Mouse (Mus musculus) E14TG2a.4 (cell line): ENCODE results near the gene Dnajc3.

Experiments
- CTCF ChIP-seq: conservative IDR thresholded peaks from 2 replicates; pipeline ENCODE4 v1.5.1; 2014; ENCODE audit warnings: low read length
- NANOG ChIP-seq: IDR thresholded peaks from 2 replicates; pipeline ENCODE4 v1.6.1; 2014; ENCODE audit warnings: borderline replicate concordance, low read length, mixed read lengths
- POU5F1 ChIP-seq: IDR thresholded peaks from 2 replicates; pipeline ENCODE4 v1.6.1; 2014; ENCODE audit warnings: low read length, borderline replicate concordance

DNA sequence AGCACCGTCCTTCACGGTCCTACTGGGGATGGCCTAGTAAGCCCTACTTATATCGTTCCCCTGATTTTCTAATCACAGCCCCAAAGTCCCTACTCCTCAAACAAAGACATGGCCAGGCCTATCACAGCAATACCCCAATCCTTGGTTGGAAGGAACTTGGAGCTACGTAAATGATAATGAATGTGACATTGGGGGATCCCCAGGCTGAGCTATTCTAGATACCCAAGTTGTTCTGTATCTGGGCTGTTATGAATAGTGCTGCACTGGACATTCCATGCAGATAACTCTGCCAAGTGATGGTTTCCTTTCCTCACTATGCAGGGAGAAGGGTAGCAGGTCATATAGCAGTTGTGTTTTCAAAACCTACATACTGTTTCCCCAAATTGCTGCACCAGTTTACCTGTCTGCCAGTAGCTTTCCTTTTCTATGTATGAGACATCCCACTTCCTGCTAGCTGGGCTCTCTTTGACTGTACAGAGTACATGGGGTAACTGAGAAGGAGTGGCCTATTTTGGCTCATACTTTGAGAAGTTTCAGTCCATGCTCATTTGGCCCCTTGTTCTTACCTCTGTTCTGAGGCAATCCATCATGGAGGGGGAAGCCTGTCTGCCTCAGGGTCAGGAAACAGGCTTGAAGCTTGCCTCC lies 27.7 kb downstream of the Dnajc3 start:
- no peak for TF ChIP-seq CTCF
- no peak for TF ChIP-seq NANOG
- TF ChIP-seq POU5F1: no peak
